Mouse (Mus musculus) gastrocnemius, postnatal 14 days (tissue): ENCODE measurements around the gene Gstp2. TPM values are rescaled to one million over a fixed set of nuclear protein-coding genes. Genes with fewer than 3 reads are reported as not detected.
A peak's percentile ranks its signal among the peaks of the same experiment; 100 is the strongest.

Experiments used
- DNase-seq: peaks from one replicate; pipeline ENCODE4 v3.0.0; 2021; ENCODE audit warnings: mixed read lengths
- intact Hi-C: fragments of 180-260 bp; cut with DNase I; formaldehyde crosslinking; loops from one replicate; pipeline ENCODE4 v1.15.1; 2025; ENCODE audit warnings: low total_unique reads
- total RNA-seq, 2 experiments: library from RNA; stranded (reverse); gene quantifications; 2 replicates each; pipeline ENCODE4 v1.2.3; 2021

Gene Gstp2
- total RNA-seq, 2 experiments from 2014 or later: 72.8 to 85.9 TPM

DNA sequence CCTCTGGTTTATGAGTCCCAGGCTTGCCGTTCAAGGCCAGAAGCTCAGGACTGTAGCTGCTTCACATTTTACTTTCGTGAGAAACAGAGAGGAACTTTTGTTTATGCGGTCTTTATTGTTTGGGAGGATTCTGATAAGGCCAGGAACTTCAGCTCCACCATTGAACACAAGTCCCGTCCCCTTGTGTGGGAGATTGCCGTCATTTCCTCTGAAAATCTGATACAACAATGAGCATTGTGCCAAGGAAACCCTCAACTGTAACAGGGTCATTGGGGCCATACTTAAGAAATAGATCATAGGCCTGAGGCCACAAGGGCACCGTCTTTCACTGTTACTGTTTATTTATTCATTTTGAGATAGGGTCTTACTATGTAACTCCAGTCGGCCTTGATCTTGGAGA, 22.6 kb downstream of the Gstp2 start:
- DNase-seq: no peak
- intact Hi-C loops: no loop called here

GRCm38 (mm10) chr19:4018743-4019583, 26.9 kb downstream of the Gstp2 start:
- DNase-seq: peak; percentile 84
- intact Hi-C loops: loop anchor here (1.0 to 5.0 kb wide), 2 partner anchors 30 to 63 kb away; partner anchors contain the start of gene Cabp2

DNA sequence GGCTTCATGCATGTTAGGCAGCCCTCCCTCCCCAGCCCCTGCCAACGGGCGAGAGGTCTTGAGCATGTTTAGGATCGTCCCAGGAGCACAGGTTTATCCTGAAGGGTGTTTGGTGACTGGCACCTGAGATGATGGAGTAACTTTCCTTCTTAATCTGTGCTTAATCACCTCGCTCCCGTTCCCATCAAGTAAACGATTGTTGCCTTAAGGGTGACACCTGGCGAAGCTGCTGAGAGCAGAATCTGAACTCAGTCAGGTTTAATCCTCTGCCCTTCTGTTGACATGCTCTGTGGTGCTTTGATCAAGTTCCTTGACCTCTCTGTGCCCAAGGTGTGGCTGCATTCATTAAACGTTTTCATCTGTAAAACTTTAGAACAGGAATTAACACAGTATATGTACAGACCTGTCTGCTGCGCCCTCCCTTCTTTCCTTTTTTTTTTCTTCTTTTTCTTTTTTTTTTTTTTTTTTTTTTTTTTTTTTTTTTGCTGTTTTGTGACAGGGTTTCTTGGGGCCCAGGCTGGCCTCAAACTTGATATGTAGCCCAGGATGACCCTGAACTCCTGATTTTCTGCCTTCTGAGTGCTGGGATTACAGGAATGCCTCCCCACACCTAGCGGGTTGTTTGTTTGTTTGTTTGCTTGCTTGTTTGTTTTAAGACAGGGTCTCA, 27.8 kb downstream of the Gstp2 start:
- no peak for DNase-seq
- intact Hi-C loops: loop anchor here (5.0 kb wide), 1 partner anchor 64 kb away; the partner anchor contains the start of gene Cabp2

- intact Hi-C loops: loop anchor here (5.0 kb wide), 1 partner anchor 67 kb away; the partner anchor contains the start of gene Cabp2
- DNase-seq: no peak
Measured at GRCm38 (mm10) chr19:4015635-4016034, 30.2 kb downstream of the Gstp2 start.

DNA sequence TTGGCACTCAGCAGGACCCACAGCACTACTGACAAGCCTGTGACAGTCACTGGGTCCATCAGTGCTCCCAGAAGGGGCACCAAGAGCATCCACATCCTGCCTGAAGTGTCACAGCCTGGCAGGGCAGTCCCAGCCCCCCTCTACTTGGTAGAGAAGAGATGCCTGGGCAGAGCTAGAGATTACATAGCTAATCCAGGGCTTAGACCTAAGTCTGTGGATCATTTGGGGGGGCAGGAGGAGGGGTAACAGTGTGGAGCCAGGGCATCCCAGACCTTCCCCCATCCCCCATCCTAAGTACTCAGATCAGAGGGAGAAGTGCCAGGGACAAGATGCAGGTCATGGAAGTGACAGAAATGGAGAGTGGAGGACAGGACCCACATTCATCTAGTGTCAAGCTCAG, 31.0 kb downstream of the Gstp2 start:
- intact Hi-C loops: loop anchor here (5.0 kb wide), 1 partner anchor 67 kb away; the partner anchor contains the start of gene Cabp2
- no peak for DNase-seq

GRCm38 (mm10) chr19:4013066-4013465, 32.8 kb downstream of the Gstp2 start:
- intact Hi-C loops: no loop called here
- DNase-seq: no peak

- peak; percentile 95 for DNase-seq
- intact Hi-C loops: no loop called here
Measured at GRCm38 (mm10) chr19:4012432-4013022, 33.3 kb downstream of the Gstp2 start, which contains the start of gene Ndufv1. Gene Ndufv1, minus strand, starts transcription at chr19:4012806.

DNA sequence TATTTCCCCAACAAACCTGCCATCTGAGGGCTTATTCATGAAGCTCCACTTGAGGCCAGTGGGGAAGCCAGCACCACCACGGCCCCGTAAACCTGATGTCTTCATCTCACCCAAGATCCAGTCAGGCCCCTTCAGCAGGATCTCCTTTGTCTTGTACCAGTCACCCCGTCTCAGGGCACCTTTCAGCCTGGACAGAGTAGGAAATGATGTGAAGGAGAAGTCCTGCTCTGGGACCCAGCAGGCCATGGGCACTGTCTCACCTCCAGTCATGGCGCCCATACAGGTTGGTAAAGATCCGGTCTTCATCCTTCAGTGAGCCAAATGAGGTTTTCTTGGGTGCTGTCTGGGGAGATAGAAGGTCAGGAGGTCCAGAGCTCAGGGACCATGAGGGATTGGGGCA, 34.7 kb downstream of the Gstp2 start:
- no peak for DNase-seq
- intact Hi-C loops: no loop called here

DNA sequence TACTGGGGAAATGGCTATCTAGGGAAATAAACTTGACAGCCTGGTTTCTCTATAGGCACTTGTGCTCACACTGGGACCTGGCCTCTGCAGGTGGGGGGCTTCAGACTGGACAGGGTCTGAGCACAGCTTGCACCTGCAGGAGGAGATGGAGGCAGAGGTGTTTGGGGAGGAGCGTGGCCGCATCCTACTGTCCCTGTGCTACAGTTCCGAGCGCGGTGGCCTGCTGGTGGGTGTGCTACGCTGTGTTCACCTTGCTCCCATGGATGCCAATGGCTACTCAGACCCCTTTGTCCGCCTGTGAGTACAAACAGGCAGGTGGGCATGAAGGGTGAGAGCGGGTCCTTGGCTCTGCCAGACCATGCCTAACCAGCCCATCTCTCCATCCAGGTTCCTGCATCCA, 39.9 kb downstream of the Gstp2 start:
- intact Hi-C loops: no loop called here
- no peak for DNase-seq

DNA sequence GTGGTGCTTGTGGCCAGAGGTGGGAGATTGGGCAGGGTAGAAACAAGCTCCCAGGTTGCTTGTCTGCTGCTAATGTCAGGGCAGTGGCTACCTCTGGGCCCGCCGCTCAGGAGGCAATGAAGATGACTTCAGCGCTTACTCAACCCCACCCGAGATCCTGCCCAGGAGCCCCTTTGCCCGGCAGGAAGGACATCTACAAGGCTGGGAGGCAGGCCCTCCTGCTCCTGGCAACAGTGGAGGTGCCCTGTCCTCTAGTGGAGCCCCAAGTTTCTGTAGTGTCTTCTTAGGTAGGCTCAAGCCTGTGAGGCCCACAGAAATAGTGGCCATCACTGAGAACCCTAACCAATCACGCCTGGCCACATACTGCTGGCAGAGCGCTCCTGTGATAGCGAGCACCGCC, 40.7 kb downstream of the Gstp2 start:
- DNase-seq: no peak
- intact Hi-C loops: no loop called here

DNA sequence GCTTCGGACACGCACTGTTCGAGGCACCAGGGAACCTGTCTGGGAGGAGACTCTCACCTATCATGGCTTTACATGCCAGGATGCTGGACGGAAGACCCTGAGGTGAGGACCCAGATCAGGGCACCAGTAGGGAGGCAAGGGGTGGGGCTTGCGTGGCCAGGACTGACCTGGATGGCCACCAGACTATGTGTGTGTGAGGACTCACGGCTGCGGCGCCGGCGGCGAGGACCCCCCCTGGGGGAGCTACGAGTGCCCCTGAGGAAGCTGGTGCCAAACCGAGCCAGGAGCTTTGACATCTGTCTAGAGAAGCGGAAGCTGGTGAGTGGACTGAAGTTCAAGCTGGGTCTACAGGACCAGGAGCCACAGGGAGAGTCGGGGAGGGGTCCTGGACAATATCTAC, 41.5 kb downstream of the Gstp2 start:
- intact Hi-C loops: no loop called here
- DNase-seq: no peak

DNA sequence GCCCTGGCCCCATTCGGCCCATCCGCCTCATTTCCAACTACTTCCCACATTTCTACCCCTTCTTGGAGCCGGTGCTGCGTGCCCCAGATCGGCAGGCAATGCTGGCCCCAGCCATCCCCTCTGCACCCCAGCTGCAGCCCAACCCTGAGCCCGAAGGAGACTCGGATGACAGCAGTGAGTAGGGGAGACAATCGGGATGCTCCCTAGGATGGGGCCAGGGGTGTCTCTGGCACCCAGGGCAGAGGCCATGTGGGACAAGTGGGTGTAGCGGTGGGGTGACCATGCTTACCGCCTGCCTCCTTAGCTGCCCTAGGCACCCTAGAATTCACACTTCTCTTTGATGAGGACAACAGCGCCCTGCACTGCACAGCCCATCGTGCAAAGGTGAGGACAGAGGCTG, 42.2 kb downstream of the Gstp2 start:
- intact Hi-C loops: no loop called here
- no peak for DNase-seq

- no peak for DNase-seq
- intact Hi-C loops: no loop called here
Measured at GRCm38 (mm10) chr19:4003112-4003511, 42.7 kb downstream of the Gstp2 start, which contains the start of gene Doc2g. Gene Doc2g, plus strand, starts transcription at chr19:4003313.

- intact Hi-C loops: no loop called here
- no peak for DNase-seq
Measured at GRCm38 (mm10) chr19:4001752-4002151, 44.1 kb downstream of the Gstp2 start.

DNA sequence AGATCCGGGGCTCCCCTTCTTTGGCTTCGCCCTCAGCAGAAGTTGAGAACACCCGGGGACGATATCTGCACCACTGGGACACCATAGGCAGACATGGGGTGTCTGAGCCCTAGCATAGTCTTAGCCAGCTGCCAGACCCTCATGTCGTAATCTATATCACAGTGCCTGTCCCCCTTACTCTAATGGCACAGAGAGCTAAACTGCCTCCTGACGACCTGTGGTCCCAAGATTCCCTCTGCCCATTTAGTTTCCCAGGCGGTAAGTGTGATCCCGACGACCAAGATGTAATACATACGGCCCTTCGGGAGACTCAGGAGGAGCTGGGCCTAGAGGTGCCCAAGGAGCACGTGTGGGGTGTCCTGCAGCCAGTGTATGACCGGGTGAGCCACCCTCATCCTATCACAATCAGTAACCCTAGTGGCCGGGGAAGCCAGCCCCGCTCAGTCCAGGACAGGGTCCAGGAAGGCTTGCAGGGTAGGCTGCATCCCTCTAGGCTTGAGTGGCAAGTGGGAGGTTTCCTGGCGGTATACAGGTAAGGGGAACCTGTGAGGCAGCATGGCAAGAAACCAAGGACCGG, 44.8 kb downstream of the Gstp2 start:
- intact Hi-C loops: no loop called here
- no peak for DNase-seq

- intact Hi-C loops: no loop called here
- peak; percentile 95 for DNase-seq
Measured at GRCm38 (mm10) chr19:4000119-4000900, 45.5 kb downstream of the Gstp2 start, which contains the start of the genes Nudt8 and Gm49405. Gene Nudt8, plus strand, starts transcription at chr19:4000580. Gene Gm49405, plus strand, starts transcription at chr19:4000626.

DNA sequence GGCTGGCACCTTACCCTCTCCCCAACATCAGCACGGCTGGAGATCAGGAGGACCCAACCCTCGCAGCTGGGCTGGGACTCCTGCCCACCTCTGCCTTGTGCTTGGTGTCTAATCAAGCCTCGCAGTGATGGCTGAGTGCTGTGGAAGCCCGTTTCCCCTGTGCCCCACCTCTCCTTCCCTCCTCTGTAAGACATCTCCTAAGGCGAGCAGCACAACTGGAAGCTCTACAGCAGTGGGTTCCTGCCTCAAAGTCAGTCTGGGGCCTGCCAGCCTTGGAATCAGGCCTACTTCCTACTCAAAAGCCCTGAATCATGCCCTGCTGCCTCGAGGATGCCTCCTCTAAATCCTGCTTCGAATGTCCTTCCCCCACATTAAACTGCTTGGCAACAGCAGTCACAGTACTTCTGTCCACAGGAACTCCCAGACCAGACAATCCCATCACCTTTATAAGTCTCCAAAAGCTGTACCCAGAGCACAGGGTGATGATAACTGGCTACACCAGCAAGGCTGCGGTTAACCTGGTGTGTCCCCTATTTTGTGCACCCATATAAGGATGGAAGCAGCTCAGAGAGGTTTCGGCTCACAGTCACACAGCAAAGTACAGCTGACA, 46.6 kb downstream of the Gstp2 start:
- no peak for DNase-seq
- intact Hi-C loops: no loop called here

GRCm38 (mm10) chr19:3998335-3998734, 47.5 kb downstream of the Gstp2 start:
- intact Hi-C loops: no loop called here
- no peak for DNase-seq

DNA sequence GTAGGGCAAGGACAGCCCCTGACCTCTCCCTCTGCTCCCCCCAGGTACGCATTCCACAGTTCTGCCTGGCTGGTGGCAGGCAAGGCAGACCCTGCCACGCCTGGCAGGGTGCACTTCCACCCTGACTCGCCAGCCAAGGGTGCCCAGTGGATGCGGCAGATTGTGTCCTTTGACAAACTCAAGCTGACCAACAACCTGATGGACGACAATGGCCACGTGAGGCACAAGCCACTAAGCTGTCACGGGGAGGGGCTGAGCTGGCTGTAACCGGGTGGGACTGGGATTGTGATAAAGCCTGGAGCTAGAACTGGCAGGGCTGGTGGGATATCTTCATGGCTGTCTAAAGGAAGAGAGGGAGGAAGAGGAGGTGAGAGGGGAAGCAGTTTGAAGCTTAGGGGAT, 48.6 kb downstream of the Gstp2 start:
- DNase-seq: no peak
- intact Hi-C loops: no loop called here
